Mouse (Mus musculus) stomach, postnatal 0 days (tissue): ENCODE data around the gene Hoxa5.

Experiments
- CTCF ChIP-seq: IDR thresholded peaks from 2 replicates; pipeline ENCODE4 v1.5.1; 2016; ENCODE audit warnings: antibody characterized with exemption, low read depth, mild to moderate bottlenecking, moderate library complexity
- EP300 ChIP-seq: optimal IDR thresholded peaks from 2 replicates; pipeline ENCODE3; 2016; ENCODE audit warnings: antibody characterized with exemption

GRCm38 (mm10) chr6:52226569-52227257, 22.3 kb upstream of the Hoxa5 start:
- no peak for TF ChIP-seq EP300
- no peak for TF ChIP-seq CTCF
